Mouse (Mus musculus): ENCODE results near the gene Tmem144. TPM values are rescaled to one million over a fixed set of nuclear protein-coding genes. Genes with fewer than 3 reads are reported as not detected.

Gene Tmem144
- 9.1 and 10.5 TPM in 2 replicates for polyA plus RNA-seq (2015; fragmentation: Nextera tagmentation; extraction: Ambion mirVana)

- Histone ChIP-seq H3K27me3 (ENCODE audit: insufficient read depth, low read length) (no peaks in the 10 kb centered on the region), H3K9ac (ENCODE audit: low read depth, low read length) (no peak within 1 kb of the TSS), H3K4me1 (replicated peaks; ENCODE audit: insufficient read depth, low read length) (no peaks in the 10 kb centered on the region), H3K9me3 (replicated peaks; ENCODE audit: low read length) (no peaks in the 10 kb centered on the region), H3K4me2 (ENCODE audit: low read length) (no peak within 1 kb of the TSS), H3K4me3 (replicated peaks; ENCODE audit: low read depth, low read length) (no peak within 1 kb of the TSS), H3K27ac (no peak within 1 kb of the TSS), H3K36me3 (ENCODE audit: insufficient read depth, low read length) (no peaks in the 10 kb centered on the region)
- DNase-seq (ENCODE audit: low spot score): peak; percentile 21
- WGBS: 51% methylated on average over 8 of the region's 8 CpGs
- TF ChIP-seq CTCF (IDR thresholded peaks at IDR 0.05; ENCODE audit: low read depth): no peak
- ATAC-seq (replicated peaks; ENCODE audit: low FRiP score, low read depth): peak; percentile 55
Measured at GRCm38 (mm10) chr3:79852654-79853166, at the start of gene Tmem144. Gene Tmem144 (minus strand): TSS chr3:79852773.

- Histone ChIP-seq H3K27me3 (ENCODE audit: insufficient read depth, low read length) (no peaks in the 10 kb centered on the region), H3K4me2 (ENCODE audit: low read length) (no peak overlapping the region), H3K4me3 (replicated peaks; ENCODE audit: low read depth, low read length) (no peak overlapping the region), H3K9me3 (replicated peaks; ENCODE audit: low read length) (no peaks in the 10 kb centered on the region), H3K36me3 (ENCODE audit: insufficient read depth, low read length) (no peaks in the 10 kb centered on the region), H3K4me1 (replicated peaks; ENCODE audit: insufficient read depth, low read length) (no peaks in the 10 kb centered on the region), H3K27ac (no peak overlapping the region), H3K9ac (ENCODE audit: low read depth, low read length) (no peak overlapping the region)
- DNase-seq (ENCODE audit: low spot score) (no peak), ATAC-seq (replicated peaks; ENCODE audit: low FRiP score, low read depth) (no peak)
- TF ChIP-seq CTCF (IDR thresholded peaks at IDR 0.05; ENCODE audit: low read depth): no peak
- 91% methylated on average over 4 of the region's 4 CpGs for WGBS
Measured at GRCm38 (mm10) chr3:79901734-79902133, 49.2 kb upstream of the Tmem144 start.

DNA sequence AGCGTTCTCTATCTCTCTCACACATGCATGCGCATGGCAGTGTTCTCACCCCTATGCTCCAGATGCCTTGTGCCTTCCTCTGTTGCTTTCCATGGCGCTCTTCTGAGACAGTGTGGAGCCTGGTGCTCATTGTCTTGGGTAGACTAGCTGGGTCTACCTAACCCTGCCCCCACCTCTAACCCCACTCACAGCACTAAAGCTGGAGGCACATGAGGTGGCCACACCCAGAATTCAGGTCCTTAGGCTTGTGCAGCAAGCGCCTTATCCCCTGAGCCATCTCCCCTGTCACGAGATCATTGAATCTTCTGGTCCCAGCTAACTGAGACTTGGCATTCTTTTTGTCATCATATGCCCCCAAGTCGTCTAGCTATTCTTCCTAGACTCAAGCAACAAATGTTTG, 48.7 kb upstream of the Tmem144 start:
- Histone ChIP-seq H3K9ac (ENCODE audit: low read depth, low read length) (no peak overlapping the region), H3K9me3 (replicated peaks; ENCODE audit: low read length) (no peaks in the 10 kb centered on the region), H3K27ac (no peak overlapping the region), H3K27me3 (ENCODE audit: insufficient read depth, low read length) (no peaks in the 10 kb centered on the region), H3K4me2 (ENCODE audit: low read length) (no peak overlapping the region), H3K4me3 (replicated peaks; ENCODE audit: low read depth, low read length) (no peak overlapping the region), H3K36me3 (ENCODE audit: insufficient read depth, low read length) (no peaks in the 10 kb centered on the region), H3K4me1 (replicated peaks; ENCODE audit: insufficient read depth, low read length) (no peaks in the 10 kb centered on the region)
- ATAC-seq (replicated peaks; ENCODE audit: low FRiP score, low read depth) (no peak), DNase-seq (ENCODE audit: low spot score) (no peak)
- TF ChIP-seq CTCF (IDR thresholded peaks at IDR 0.05; ENCODE audit: low read depth): no peak
- 90% methylated on average over 6 of the region's 6 CpGs for WGBS

DNA sequence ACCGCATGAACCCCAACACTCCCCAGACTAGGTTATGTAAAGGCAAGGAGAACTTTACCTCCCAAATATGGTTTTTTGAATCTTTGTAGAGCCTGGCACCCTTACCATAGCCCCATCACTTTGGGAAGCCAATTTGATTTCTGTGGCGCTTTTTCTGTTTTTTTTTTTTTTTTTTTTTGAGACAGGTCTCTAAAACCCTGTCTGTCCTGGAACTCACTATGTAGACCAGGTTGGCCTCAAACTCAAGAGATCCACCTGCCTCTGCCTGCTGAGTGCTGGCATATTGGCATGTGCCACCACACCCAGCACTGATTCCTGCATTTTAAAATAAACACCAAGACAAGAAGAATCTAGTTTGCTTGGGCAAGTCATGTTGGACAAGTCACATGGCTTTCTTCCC, 47.9 kb upstream of the Tmem144 start:
- H3K36me3 ChIP-seq (ENCODE audit: insufficient read depth, low read length): no peaks in the 10 kb centered on the region
- no peaks in the 10 kb centered on the region for H3K4me1 ChIP-seq (replicated peaks; ENCODE audit: insufficient read depth, low read length)
- WGBS: 98% methylated on average over 2 of the region's 2 CpGs
- no peak overlapping the region for H3K9ac ChIP-seq (ENCODE audit: low read depth, low read length)
- no peak overlapping the region for H3K27ac ChIP-seq
- no peak overlapping the region for H3K4me2 ChIP-seq (ENCODE audit: low read length)
- ATAC-seq (replicated peaks; ENCODE audit: low FRiP score, low read depth) (no peak), DNase-seq (ENCODE audit: low spot score) (no peak)
- no peak overlapping the region for H3K4me3 ChIP-seq (replicated peaks; ENCODE audit: low read depth, low read length)
- TF ChIP-seq CTCF (IDR thresholded peaks at IDR 0.05; ENCODE audit: low read depth): no peak
- no peaks in the 10 kb centered on the region for H3K9me3 ChIP-seq (replicated peaks; ENCODE audit: low read length)
- H3K27me3 ChIP-seq (ENCODE audit: insufficient read depth, low read length): no peaks in the 10 kb centered on the region

DNA sequence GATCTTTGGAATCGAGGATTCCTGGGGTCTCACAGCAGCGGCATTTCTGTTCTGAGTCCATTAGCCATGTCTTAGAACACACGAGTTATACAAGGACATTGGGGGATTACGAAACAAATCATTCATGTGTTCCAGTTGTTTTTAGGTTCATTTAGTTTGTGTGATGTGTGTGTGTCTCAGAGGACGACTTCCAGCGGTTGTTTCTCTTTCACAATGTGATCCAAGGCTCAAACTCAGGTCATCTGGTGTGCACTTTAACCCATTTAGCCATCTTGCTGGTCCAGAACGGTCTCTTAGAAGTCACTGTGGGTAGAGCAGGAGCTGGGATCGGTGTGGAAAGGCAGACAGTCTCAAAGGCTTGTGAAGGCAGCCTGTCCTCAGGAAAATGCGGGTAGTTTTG, 47.3 kb upstream of the Tmem144 start:
- Histone ChIP-seq H3K36me3 (ENCODE audit: insufficient read depth, low read length) (no peaks in the 10 kb centered on the region), H3K4me2 (ENCODE audit: low read length) (no peak overlapping the region), H3K9me3 (replicated peaks; ENCODE audit: low read length) (no peaks in the 10 kb centered on the region), H3K4me3 (replicated peaks; ENCODE audit: low read depth, low read length) (no peak overlapping the region), H3K4me1 (replicated peaks; ENCODE audit: insufficient read depth, low read length) (no peaks in the 10 kb centered on the region), H3K27ac (no peak overlapping the region), H3K9ac (ENCODE audit: low read depth, low read length) (no peak overlapping the region), H3K27me3 (ENCODE audit: insufficient read depth, low read length) (no peaks in the 10 kb centered on the region)
- no peak for TF ChIP-seq CTCF (IDR thresholded peaks at IDR 0.05; ENCODE audit: low read depth)
- WGBS: 88% methylated on average over 9 of the region's 9 CpGs
- ATAC-seq (replicated peaks; ENCODE audit: low FRiP score, low read depth) (no peak), DNase-seq (ENCODE audit: low spot score) (no peak)

GRCm38 (mm10) chr3:79898514-79898913, 45.9 kb upstream of the Tmem144 start:
- no peak overlapping the region for H3K27ac ChIP-seq
- H3K4me1 ChIP-seq (replicated peaks; ENCODE audit: insufficient read depth, low read length): no peaks in the 10 kb centered on the region
- H3K4me2 ChIP-seq (ENCODE audit: low read length): no peak overlapping the region
- ATAC-seq (replicated peaks; ENCODE audit: low FRiP score, low read depth): no peak
- no peaks in the 10 kb centered on the region for H3K36me3 ChIP-seq (ENCODE audit: insufficient read depth, low read length)
- no peaks in the 10 kb centered on the region for H3K9me3 ChIP-seq (replicated peaks; ENCODE audit: low read length)
- no peak for TF ChIP-seq CTCF (IDR thresholded peaks at IDR 0.05; ENCODE audit: low read depth)
- no peaks in the 10 kb centered on the region for H3K27me3 ChIP-seq (ENCODE audit: insufficient read depth, low read length)
- no peak overlapping the region for H3K4me3 ChIP-seq (replicated peaks; ENCODE audit: low read depth, low read length)
- H3K9ac ChIP-seq (ENCODE audit: low read depth, low read length): no peak overlapping the region
- DNase-seq (ENCODE audit: low spot score): no peak

All from kidney, postnatal 0 days (tissue).